Mouse (Mus musculus) G1E (cell line): ENCODE data around the gene Ppib.

Source experiments
- CTCF ChIP-seq: IDR thresholded peaks from 2 replicates; pipeline ENCODE4 v1.5.1; 2012; ENCODE audit warnings: low read depth, low read length, inconsistent platforms, mixed read lengths
- GATA1 ChIP-seq: IDR thresholded peaks from 2 replicates; pipeline ENCODE4 v1.6.1; 2012; ENCODE audit warnings: borderline replicate concordance, low read length, inconsistent platforms, mixed read lengths
- GATA2 ChIP-seq: IDR thresholded peaks from 2 replicates; pipeline ENCODE4 v1.6.1; 2012; ENCODE audit warnings: low read depth, low read length, inconsistent platforms, borderline replicate concordance
- TAL1 ChIP-seq: conservative IDR thresholded peaks from 2 replicates; pipeline ENCODE4 v1.6.1; 2012; ENCODE audit warnings: low read depth, low read length, inconsistent platforms, mixed read lengths

DNA sequence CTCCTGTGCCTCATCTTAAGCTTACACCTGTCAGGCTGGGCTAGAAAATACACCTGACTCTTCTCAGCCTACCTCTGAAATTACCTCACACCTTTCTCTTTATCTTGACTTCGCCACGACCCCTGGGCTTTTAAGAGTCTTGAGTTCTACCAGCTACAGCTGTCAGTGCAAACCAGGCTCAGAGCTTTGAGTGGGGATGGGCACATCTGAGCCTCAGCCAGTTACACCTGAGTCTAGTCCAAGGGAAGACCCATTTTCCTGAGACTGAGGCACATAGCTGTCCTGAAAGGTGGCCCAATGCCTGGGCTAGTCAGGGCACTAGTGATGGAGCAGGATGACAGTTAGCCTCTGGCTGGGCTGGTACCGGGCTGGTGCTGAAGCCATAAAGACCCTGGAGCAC lies 6.8 kb downstream of the Ppib start:
- TF ChIP-seq CTCF = no peak
- no peak for TF ChIP-seq TAL1
- no peak for TF ChIP-seq GATA2
- TF ChIP-seq GATA1 = no peak
